Mouse (Mus musculus) embryonic stem cell, embryonic (primary cell): Measurements from ENCODE around the gene Mapk6.

ENCODE experiments used
- CTCF ChIA-PET, 4 experiments: fragments of 300-600 bp in 2 of 4; fragments of 350-600 bp in 2 of 4; sonication (Branson Sonifier 250); formaldehyde crosslinking; loops; one replicate each; lab custom pipeline; 2022; ENCODE audit warnings: inconsistent platforms in 2 of 4; lab: Charles Lee
- POLR2A ChIA-PET, 4 experiments: fragments of 300-600 bp in 2 of 4; fragments of 350-600 bp in 2 of 4; sonication (Branson Sonifier 250); formaldehyde crosslinking; loops; one replicate each; lab custom pipeline; 2022; ENCODE audit warnings: antibody characterized with exemption in 4 of 4, inconsistent platforms in 1 of 4; lab: Charles Lee

The Mapk6 gene

GRCm38 (mm10) chr9:75409852-75410378 is at the start of gene Mapk6:
Gene Mapk6, minus strand, starts transcription at chr9:75410005.
- CTCF ChIA-PET = interaction anchor here in 3 of 4 experiments (1.0 to 3.0 kb wide), 9 partner anchors 9 to 58 kb away, joined by 3 to 11 read pairs (median 5); no protein-coding TSS in a partner anchor
- POLR2A ChIA-PET = interaction anchor here (0.5 to 8.8 kb wide), 87 partner anchors 7 to 547 kb away, joined by 3 to 97 read pairs (median 5); partner anchors contain the start of genes Leo1 (in 4 of the 4), Gnb5 (in 1 of the 4) and Myo5c (in 1 of the 4)

GRCm38 (mm10) chr9:75455684-75456083 is 45.9 kb upstream of the Mapk6 start:
- POLR2A ChIA-PET = interaction anchor here in 3 of 4 experiments (1.0 to 2.5 kb wide), 13 partner anchors 8 to 45 kb away, joined by 3 to 14 read pairs (median 6); partner anchors contain the start of genes Leo1 (in 3 of the 3) and Mapk6 (in 1 of the 3)
- CTCF ChIA-PET = interaction anchor here in 2 of 4 experiments (0.6 to 4.4 kb wide), 6 partner anchors 11 to 173 kb away, joined by 3 to 28 read pairs (median 4); partner anchors contain the start of gene Leo1 (in 1 of the 2)

- POLR2A ChIA-PET = interaction anchor here in 2 of 4 experiments (0.9 to 3.7 kb wide), 4 partner anchors 9 to 13 kb away, joined by 3 to 18 read pairs (median 9); partner anchors contain the start of gene Leo1 (in 1 of the 2)
- CTCF ChIA-PET = interaction anchor here in 1 of 4 experiments (1.2 to 4.4 kb wide), 2 partner anchors 9 to 13 kb away, joined by 3 to 28 read pairs; no protein-coding TSS in a partner anchor
Observed at GRCm38 (mm10) chr9:75453994-75454393, 44.2 kb upstream of the Mapk6 start.

GRCm38 (mm10) chr9:75448021-75448420 is 38.2 kb upstream of the Mapk6 start:
- CTCF ChIA-PET = interaction anchor here in 3 of 4 experiments (0.6 to 1.3 kb wide), 4 partner anchors 11 to 144 kb away, joined by 3 read pairs; no protein-coding TSS in a partner anchor
- POLR2A ChIA-PET = interaction anchor here in 3 of 4 experiments (0.5 to 1.8 kb wide), 6 partner anchors 8 to 96 kb away, joined by 3 to 10 read pairs (median 4); no protein-coding TSS in a partner anchor

- ChIA-PET CTCF (interaction anchor here (0.6 to 1.2 kb wide), 9 partner anchors 21 to 1446 kb away, joined by 3 to 9 read pairs (median 3); no protein-coding TSS in a partner anchor), POLR2A (interaction anchor here in 3 of 4 experiments (0.6 to 1.8 kb wide), 5 partner anchors 9 to 100 kb away, joined by 3 to 10 read pairs (median 4); no protein-coding TSS in a partner anchor)
Observed at GRCm38 (mm10) chr9:75446574-75446973, 36.8 kb upstream of the Mapk6 start.

GRCm38 (mm10) chr9:75444981-75445380 is 35.2 kb upstream of the Mapk6 start:
- POLR2A ChIA-PET = interaction anchor here in 3 of 4 experiments (0.8 to 2.1 kb wide), 7 partner anchors 9 to 73 kb away, joined by 3 to 6 read pairs (median 5); no protein-coding TSS in a partner anchor
- CTCF ChIA-PET = no interaction called here

GRCm38 (mm10) chr9:75441691-75442131 is 31.9 kb upstream of the Mapk6 start:
- ChIA-PET CTCF (interaction anchor here (0.6 to 2.1 kb wide), 15 partner anchors 9 to 392 kb away, joined by 3 to 21 read pairs (median 5); no protein-coding TSS in a partner anchor), POLR2A (interaction anchor here (0.5 to 3.4 kb wide), 38 partner anchors 8 to 184 kb away, joined by 3 to 28 read pairs (median 4); partner anchors contain the start of genes Mapk6 (in 4 of the 4) and Lysmd2 (in 1 of the 4))

GRCm38 (mm10) chr9:75440796-75441666 is 31.2 kb upstream of the Mapk6 start, which contains the start of gene Leo1:
Gene Leo1, plus strand, starts transcription at chr9:75441524.
- POLR2A ChIA-PET = interaction anchor here (0.5 to 3.4 kb wide), 48 partner anchors 8 to 521 kb away, joined by 3 to 28 read pairs (median 4); partner anchors contain the start of genes Mapk6 (in 4 of the 4) and Lysmd2 (in 1 of the 4)
- CTCF ChIA-PET = interaction anchor here (0.6 to 2.1 kb wide), 25 partner anchors 9 to 532 kb away, joined by 3 to 21 read pairs (median 3); no protein-coding TSS in a partner anchor

GRCm38 (mm10) chr9:75437653-75438385 is 28.0 kb upstream of the Mapk6 start:
- ChIA-PET POLR2A (interaction anchor here (0.5 to 4.7 kb wide), 28 partner anchors 13 to 478 kb away, joined by 3 to 57 read pairs (median 4); partner anchors contain the start of genes Mapk6 (in 2 of the 4) and Lysmd2 (in 1 of the 4)), CTCF (interaction anchor here (0.6 to 2.5 kb wide), 26 partner anchors 24 to 530 kb away, joined by 3 to 13 read pairs (median 4); partner anchors contain the start of gene Mapk6 (in 1 of the 4))

- ChIA-PET POLR2A (interaction anchor here in 3 of 4 experiments (0.7 to 4.7 kb wide), 45 partner anchors 9 to 527 kb away, joined by 3 to 57 read pairs (median 4); partner anchors contain the start of gene Mapk6 (in 2 of the 3)), CTCF (interaction anchor here in 3 of 4 experiments (0.5 to 2.5 kb wide), 18 partner anchors 11 to 153 kb away, joined by 3 to 12 read pairs (median 5); partner anchors contain the start of gene Mapk6 (in 1 of the 3))
Observed at GRCm38 (mm10) chr9:75435918-75436317, 26.1 kb upstream of the Mapk6 start.

GRCm38 (mm10) chr9:75435291-75435690 is 25.5 kb upstream of the Mapk6 start:
- ChIA-PET POLR2A (interaction anchor here in 3 of 4 experiments (0.6 to 4.7 kb wide), 41 partner anchors 9 to 526 kb away, joined by 3 to 57 read pairs (median 5); partner anchors contain the start of gene Mapk6 (in 2 of the 3)), CTCF (interaction anchor here (0.5 to 2.4 kb wide), 17 partner anchors 25 to 152 kb away, joined by 3 to 11 read pairs (median 5); partner anchors contain the start of gene Mapk6 (in 1 of the 4))

GRCm38 (mm10) chr9:75434872-75435271 is 25.1 kb upstream of the Mapk6 start:
- POLR2A ChIA-PET = interaction anchor here in 3 of 4 experiments (0.6 to 4.7 kb wide), 28 partner anchors 10 to 138 kb away, joined by 3 to 57 read pairs (median 6); partner anchors contain the start of gene Mapk6 (in 2 of the 3)
- CTCF ChIA-PET = interaction anchor here (0.6 to 2.4 kb wide), 12 partner anchors 25 to 152 kb away, joined by 3 to 10 read pairs (median 4); partner anchors contain the start of gene Mapk6 (in 1 of the 4)

GRCm38 (mm10) chr9:75434172-75434793 is 24.5 kb upstream of the Mapk6 start:
- ChIA-PET CTCF (interaction anchor here (0.6 to 2.4 kb wide), 7 partner anchors 11 to 72 kb away, joined by 3 to 10 read pairs (median 4); no protein-coding TSS in a partner anchor), POLR2A (interaction anchor here in 2 of 4 experiments (0.6 to 4.7 kb wide), 17 partner anchors 8 to 574 kb away, joined by 3 to 57 read pairs (median 4); partner anchors contain the start of gene Mapk6 (in 2 of the 2))

GRCm38 (mm10) chr9:75432694-75433093 is 22.9 kb upstream of the Mapk6 start:
- POLR2A ChIA-PET = interaction anchor here in 2 of 4 experiments (0.8 to 4.6 kb wide), 9 partner anchors 9 to 78 kb away, joined by 3 to 44 read pairs (median 4); partner anchors contain the start of genes Mapk6 (in 2 of the 2) and Leo1 (in 1 of the 2)
- CTCF ChIA-PET = interaction anchor here in 2 of 4 experiments (0.8 to 2.0 kb wide), 4 partner anchors 24 to 147 kb away, joined by 3 to 8 read pairs (median 5); no protein-coding TSS in a partner anchor
